ENCODE assay signal across 9 mouse cellular contexts in the genomic region with DNA sequence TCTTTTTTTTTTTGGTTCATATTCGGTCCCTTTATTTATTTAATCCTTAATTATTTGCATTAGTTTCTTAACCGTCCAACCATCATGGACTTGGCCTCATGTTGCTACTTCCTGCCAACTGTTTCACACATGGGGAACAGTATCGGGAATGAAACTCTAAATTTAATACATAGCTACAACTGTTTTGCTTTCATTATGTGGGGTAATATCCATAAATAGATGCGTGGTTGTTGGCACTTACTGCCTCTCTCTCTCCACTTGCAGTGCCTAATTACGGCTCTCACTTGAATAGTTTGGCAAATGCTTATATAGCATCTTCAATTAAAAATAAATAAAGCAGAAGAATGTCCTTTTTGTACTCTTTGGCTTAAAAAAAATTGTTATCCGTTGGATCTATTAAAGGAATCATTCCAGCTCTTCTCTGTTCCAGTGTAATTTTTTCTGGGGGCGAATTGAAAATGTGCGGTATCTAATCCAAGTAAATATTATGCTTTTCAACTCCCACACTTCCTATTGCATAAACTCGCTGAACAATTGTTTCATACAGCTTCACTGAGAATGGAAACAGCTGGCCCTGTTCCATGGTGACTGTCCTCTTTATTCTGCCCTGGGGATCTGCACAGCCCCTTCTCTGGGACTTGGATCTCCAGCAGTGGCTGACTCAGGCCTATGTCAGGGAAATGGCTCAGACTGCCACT.
DNase-seq lines count a peak whose midpoint lies in the region; ATAC-seq and TF ChIP-seq lines count a peak whose summit lies in the region.
"Had no signal": no experiment of that assay in that cellular context is flagged by ENCODE, and none has a peak within 500 bp of the region (broad histone marks: within the 10 kb centered on the region; RNA-seq: fewer than 3 reads in every experiment).

No protein-coding gene starts in this region.

- no peaks in the 10 kb centered on the region for H3K9me3 ChIP-seq in heart, postnatal 0 days (replicated peaks; ENCODE audit: control insufficient read depth, low read length)
- H3K9me3 ChIP-seq in lung, postnatal 0 days (ENCODE audit: low read length): no peaks in the 10 kb centered on the region
- H3K9me3 ChIP-seq in liver, embryonic 12.5 days (replicated peaks): no peaks in the 10 kb centered on the region

- H3K4me1 ChIP-seq in heart, postnatal 0 days (ENCODE audit: control insufficient read depth, insufficient read depth): peaks cover 16% of the 10 kb centered on the region
- H3K4me1 ChIP-seq in lung, postnatal 0 days (ENCODE audit: insufficient read depth, low read depth, low read length): no peaks in the 10 kb centered on the region
- H3K4me1 ChIP-seq in liver, embryonic 12.5 days: no peaks in the 10 kb centered on the region

- H3K4me2 ChIP-seq in heart, postnatal 0 days (ENCODE audit: low read depth, low read length): peak overlapping the region; percentile 37
- peak overlapping the region; percentile 20; the same call in 1 of the 2 replicates for H3K4me2 ChIP-seq in lung, postnatal 0 days (replicated peaks; ENCODE audit: low read depth, low read length)
- H3K4me2 ChIP-seq in liver, embryonic 12.5 days: no peak overlapping the region

- 28% methylated on average over 9 of the region's 9 CpGs for WGBS in heart, postnatal 0 days
- 14% methylated on average over 9 of the region's 9 CpGs for WGBS in lung, postnatal 0 days
- WGBS in liver, embryonic 12.5 days (ENCODE audit: insufficient replicate concordance): 62% methylated on average over 9 of the region's 9 CpGs

- H3K9ac ChIP-seq in heart, postnatal 0 days (replicated peaks; ENCODE audit: low read depth, low read length): no peak overlapping the region
- no peak overlapping the region for H3K9ac ChIP-seq in lung, postnatal 0 days (replicated peaks; ENCODE audit: low read depth)
- no peak overlapping the region for H3K9ac ChIP-seq in liver, embryonic 12.5 days

- peak; percentile 78 for ATAC-seq in heart, postnatal 0 days (ENCODE audit: insufficient read depth, low read depth)
- ATAC-seq in lung, postnatal 0 days: peak; percentile 89
- no peak for ATAC-seq in liver, embryonic 12.5 days

- no peaks in the 10 kb centered on the region for H3K27me3 ChIP-seq in heart, postnatal 0 days (ENCODE audit: control insufficient read depth, insufficient read depth, low read length)
- H3K27me3 ChIP-seq in lung, postnatal 0 days (replicated peaks; ENCODE audit: insufficient read depth, low read length): no peaks in the 10 kb centered on the region
- H3K27me3 ChIP-seq in liver, embryonic 12.5 days (replicated peaks): no peaks in the 10 kb centered on the region
- H3K27me3 ChIP-seq: CH12.LX had no signal

- no peaks in the 10 kb centered on the region for H3K36me3 ChIP-seq in heart, postnatal 0 days (replicated peaks; ENCODE audit: control insufficient read depth, insufficient read depth, low read length)
- H3K36me3 ChIP-seq in lung, postnatal 0 days (ENCODE audit: insufficient read depth, low read length): no peaks in the 10 kb centered on the region
- H3K36me3 ChIP-seq in liver, embryonic 12.5 days: no peaks in the 10 kb centered on the region

- TF ChIP-seq CTCF in heart, postnatal 0 days (IDR thresholded peaks at IDR 0.05; ENCODE audit: low read depth): no peak
- TF ChIP-seq CTCF in lung, postnatal 0 days (IDR thresholded peaks at IDR 0.05): no peak

- DNase-seq in cerebellum, postnatal 10 days: peak; percentile 24 to 55
- DNase-seq in cerebellum, adult 11 months: no peak
- DNase-seq in right cerebral cortex, adult 18-20 months: peak; percentile 21
- DNase-seq in right cerebral cortex, postnatal 25 days: no peak
- DNase-seq in heart, postnatal 0 days (ENCODE audit: low spot score): peak; percentile 70
- DNase-seq in lung, postnatal 0 days (ENCODE audit: low spot score): peak; percentile 83
- DNase-seq in testis, postnatal 14 days (ENCODE audit: low spot score): no peak

- no peak for TF ChIP-seq EP300 in heart, postnatal 0 days (IDR thresholded peaks at IDR 0.05; ENCODE audit: low read depth)
- no peak for TF ChIP-seq EP300 in lung, postnatal 0 days (IDR thresholded peaks at IDR 0.05)

- no peak overlapping the region for H3K4me3 ChIP-seq in heart, postnatal 0 days (ENCODE audit: low read depth, low read length)
- 0 out of 2 replicates have a peak overlapping the region, but pooled peaks have one; percentile 4 for H3K4me3 ChIP-seq in lung, postnatal 0 days (ENCODE audit: low read depth, low read length)
- no peak overlapping the region for H3K4me3 ChIP-seq in liver, embryonic 12.5 days

- peak overlapping the region; percentile 66 for H3K27ac ChIP-seq in heart, postnatal 0 days (ENCODE audit: low read depth)
- no peak overlapping the region for H3K27ac ChIP-seq in lung, postnatal 0 days (ENCODE audit: low read length)
- no peak overlapping the region for H3K27ac ChIP-seq in liver, embryonic 12.5 days

Comparison
In these comparisons a context has a peak if more than half of its experiments do, and no peak if none do; other contexts are left out.
1. DNase-seq: peak in cerebellum, postnatal 10 days (2 of 2), right cerebral cortex, adult 18-20 months (single experiment), heart, postnatal 0 days (single experiment) and lung, postnatal 0 days (single experiment); none in cerebellum, adult 11 months (single experiment), right cerebral cortex, postnatal 25 days (single experiment) and testis, postnatal 14 days (single experiment).